Mouse (Mus musculus): ENCODE data around the gene Ranbp10.
"Not testable (repeated sequence)": the region's sequence is repeated elsewhere in the genome, so short reads cannot be mapped to it uniquely, and the experiment has no call there.

Ranbp10 gene

GRCm38 (mm10) chr8:105835318-105835717, 8.2 kb upstream of the Ranbp10 start:
- DNase-seq (ENCODE audit: low spot score) = peak; percentile 70

GRCm38 (mm10) chr8:105833740-105834139, 6.6 kb upstream of the Ranbp10 start:
- not testable (repeated sequence) for DNase-seq (ENCODE audit: low spot score)

GRCm38 (mm10) chr8:105826379-105826778, 771 bp downstream of the Ranbp10 start:
- DNase-seq (ENCODE audit: low spot score) = no peak

- no peak for DNase-seq (ENCODE audit: low spot score)
Observed at GRCm38 (mm10) chr8:105825506-105825905, 1.6 kb downstream of the Ranbp10 start.

- no peak for DNase-seq (ENCODE audit: low spot score)
Observed at GRCm38 (mm10) chr8:105820925-105821324, 6.2 kb downstream of the Ranbp10 start.

- no peak for DNase-seq (ENCODE audit: low spot score)
Observed at GRCm38 (mm10) chr8:105819659-105820058, 7.5 kb downstream of the Ranbp10 start.

GRCm38 (mm10) chr8:105813241-105813640, 13.9 kb downstream of the Ranbp10 start:
- DNase-seq (ENCODE audit: low spot score) = no peak

GRCm38 (mm10) chr8:105812511-105812910, 14.6 kb downstream of the Ranbp10 start:
- no peak for DNase-seq (ENCODE audit: low spot score)

- DNase-seq (ENCODE audit: low spot score) = no peak
Observed at GRCm38 (mm10) chr8:105811543-105811942, 15.6 kb downstream of the Ranbp10 start.

- no peak for DNase-seq (ENCODE audit: low spot score)
Observed at GRCm38 (mm10) chr8:105811061-105811460, 16.1 kb downstream of the Ranbp10 start.

GRCm38 (mm10) chr8:105810245-105810786, 16.8 kb downstream of the Ranbp10 start:
- DNase-seq (ENCODE audit: low spot score) = no peak

GRCm38 (mm10) chr8:105808480-105808879, 18.7 kb downstream of the Ranbp10 start:
- DNase-seq (ENCODE audit: low spot score) = no peak

GRCm38 (mm10) chr8:105807766-105808165, 19.4 kb downstream of the Ranbp10 start:
- DNase-seq (ENCODE audit: low spot score) = no peak

- DNase-seq (ENCODE audit: low spot score) = no peak
Observed at GRCm38 (mm10) chr8:105805964-105806363, 21.2 kb downstream of the Ranbp10 start.

GRCm38 (mm10) chr8:105805346-105805745, 21.8 kb downstream of the Ranbp10 start:
- DNase-seq (ENCODE audit: low spot score) = no peak

GRCm38 (mm10) chr8:105804797-105805196, 22.4 kb downstream of the Ranbp10 start:
- DNase-seq (ENCODE audit: low spot score) = no peak

GRCm38 (mm10) chr8:105801153-105801904, 25.8 kb downstream of the Ranbp10 start:
- DNase-seq (ENCODE audit: low spot score) = no peak

- peak; percentile 45 for DNase-seq (ENCODE audit: low spot score)
Observed at GRCm38 (mm10) chr8:105799091-105799812, 27.9 kb downstream of the Ranbp10 start.

- no peak for DNase-seq (ENCODE audit: low spot score)
Observed at GRCm38 (mm10) chr8:105798408-105798807, 28.7 kb downstream of the Ranbp10 start.

- no peak for DNase-seq (ENCODE audit: low spot score)
Observed at GRCm38 (mm10) chr8:105795785-105796184, 31.4 kb downstream of the Ranbp10 start.

- no peak for DNase-seq (ENCODE audit: low spot score)
Observed at GRCm38 (mm10) chr8:105794009-105794598, 33.0 kb downstream of the Ranbp10 start.

GRCm38 (mm10) chr8:105793331-105793730, 33.8 kb downstream of the Ranbp10 start:
- DNase-seq (ENCODE audit: low spot score) = no peak

GRCm38 (mm10) chr8:105789626-105790025, 37.5 kb downstream of the Ranbp10 start:
- no peak for DNase-seq (ENCODE audit: low spot score)
